Mouse (Mus musculus) spleen, embryonic (tissue): ENCODE results near the gene Adamtsl5.

Experiments used
- CTCF ChIA-PET: fragments of 350-600 bp; sonication (Branson Sonifier 250); formaldehyde crosslinking; loops from one replicate; lab custom pipeline; 2022; lab: Charles Lee

The Adamtsl5 gene

DNA sequence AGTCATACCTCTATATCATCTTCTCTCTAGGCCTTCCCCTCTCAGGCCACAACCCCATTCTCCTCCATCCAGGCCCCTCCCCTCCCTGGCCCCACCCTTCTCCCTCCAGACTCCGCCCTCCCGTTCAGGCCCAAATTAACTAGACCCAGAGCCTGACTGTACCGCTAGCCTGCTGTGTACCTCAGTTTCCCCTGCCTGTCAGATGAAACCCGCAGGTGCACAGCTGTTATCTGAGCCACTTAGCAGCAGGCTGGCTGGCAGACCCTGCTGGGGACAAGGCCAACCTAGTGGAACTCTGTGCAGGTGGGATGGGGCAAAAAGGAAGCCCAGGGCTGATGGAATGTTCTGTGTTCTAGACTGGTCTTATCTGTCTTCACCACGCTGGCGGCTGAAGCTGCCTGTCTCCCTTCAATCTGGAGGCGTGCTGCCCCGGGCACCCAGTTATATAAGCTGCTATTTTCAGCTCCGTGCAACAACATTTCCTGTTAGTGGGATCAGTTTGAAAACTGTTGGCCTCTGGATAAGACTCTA lies 4.0 kb downstream of the Adamtsl5 start:
- CTCF ChIA-PET: no interaction called here

DNA sequence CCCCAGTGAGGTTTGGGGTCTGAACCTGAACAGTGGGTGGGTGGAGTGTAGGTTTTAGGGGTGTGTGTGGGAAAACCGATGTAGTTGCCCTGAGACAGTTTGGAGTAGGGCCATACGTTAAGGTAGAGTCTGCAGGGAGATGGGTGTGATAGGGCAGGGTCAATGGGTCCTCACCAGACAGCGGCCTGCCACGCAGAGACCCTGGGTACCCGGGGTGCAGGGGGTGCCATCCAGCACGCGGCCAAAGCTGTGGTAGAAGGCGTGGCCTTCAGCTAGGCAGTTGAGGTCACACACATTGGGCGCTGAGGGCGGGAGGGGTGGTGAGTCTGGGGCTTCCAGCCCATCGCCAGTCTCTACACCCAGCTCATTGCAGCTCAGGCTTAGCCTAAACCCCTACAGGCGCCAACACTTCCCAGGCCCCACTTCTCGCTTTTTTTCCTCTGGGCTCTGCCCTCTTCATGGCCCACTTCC lies 4.8 kb downstream of the Adamtsl5 start:
- CTCF ChIA-PET: interaction anchor here (0.9 to 1.0 kb wide), 2 partner anchors 39 to 60 kb away, joined by 3 read pairs; no protein-coding TSS in a partner anchor

DNA sequence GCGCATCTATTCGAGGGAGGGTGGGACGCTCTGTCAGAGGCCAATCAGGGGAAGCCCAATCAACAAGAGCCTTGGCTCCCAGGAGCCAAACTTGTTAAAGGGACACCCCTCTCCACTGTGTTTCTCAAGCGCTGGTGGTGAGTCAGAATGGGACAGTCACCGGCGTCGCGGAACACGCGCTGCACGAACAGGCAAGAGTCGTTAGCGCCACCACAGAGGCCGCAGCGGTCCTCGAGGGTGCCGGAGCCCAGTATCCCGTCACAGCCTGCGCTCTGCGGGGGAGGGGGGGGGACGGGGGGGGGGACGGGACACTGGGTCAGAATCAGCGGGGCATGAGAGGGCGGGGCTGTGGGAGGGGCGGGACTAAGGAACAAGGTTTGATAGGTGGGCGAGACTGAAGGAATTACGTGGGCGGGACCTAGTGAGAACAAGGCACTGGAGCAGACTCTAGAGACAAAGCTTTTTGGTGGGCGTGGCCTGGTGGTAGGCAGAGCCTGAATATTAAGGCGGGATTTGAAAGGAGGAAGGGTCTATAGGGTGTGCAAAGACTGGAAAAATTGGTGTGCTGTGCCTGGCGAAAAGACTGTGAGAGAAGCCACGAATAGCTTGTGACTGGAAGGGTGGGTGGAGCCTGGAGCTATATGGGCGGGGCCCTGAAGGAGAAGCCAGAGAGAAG lies 5.3 kb downstream of the Adamtsl5 start:
- CTCF ChIA-PET: interaction anchor here (0.9 to 1.0 kb wide), 2 partner anchors 38 to 60 kb away, joined by 3 read pairs; no protein-coding TSS in a partner anchor

DNA sequence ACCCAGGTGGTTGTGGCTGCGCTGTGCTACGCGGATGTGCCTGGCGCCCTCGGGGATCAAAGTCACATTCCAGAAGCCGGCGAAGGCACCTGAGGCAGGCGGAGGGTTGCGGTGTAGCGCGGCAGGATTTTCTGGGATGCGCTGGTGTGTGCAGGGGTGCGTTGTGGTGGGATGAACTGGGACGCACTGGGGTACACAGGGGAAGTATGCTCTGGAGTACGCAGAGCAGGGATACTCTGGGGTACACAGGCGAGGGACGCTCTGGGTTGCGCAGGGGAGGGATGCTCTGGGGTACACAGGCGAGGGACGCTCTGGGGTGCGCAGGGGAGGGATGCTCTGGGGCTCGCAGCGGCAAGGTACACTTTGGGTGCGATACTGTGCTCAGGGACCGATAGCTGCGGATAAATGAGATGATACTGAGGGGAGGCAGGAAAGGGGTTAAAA lies 5.9 kb downstream of the Adamtsl5 start:
- CTCF ChIA-PET: interaction anchor here (0.9 kb wide), 1 partner anchor 38 kb away, joined by 3 read pairs; no protein-coding TSS in a partner anchor

DNA sequence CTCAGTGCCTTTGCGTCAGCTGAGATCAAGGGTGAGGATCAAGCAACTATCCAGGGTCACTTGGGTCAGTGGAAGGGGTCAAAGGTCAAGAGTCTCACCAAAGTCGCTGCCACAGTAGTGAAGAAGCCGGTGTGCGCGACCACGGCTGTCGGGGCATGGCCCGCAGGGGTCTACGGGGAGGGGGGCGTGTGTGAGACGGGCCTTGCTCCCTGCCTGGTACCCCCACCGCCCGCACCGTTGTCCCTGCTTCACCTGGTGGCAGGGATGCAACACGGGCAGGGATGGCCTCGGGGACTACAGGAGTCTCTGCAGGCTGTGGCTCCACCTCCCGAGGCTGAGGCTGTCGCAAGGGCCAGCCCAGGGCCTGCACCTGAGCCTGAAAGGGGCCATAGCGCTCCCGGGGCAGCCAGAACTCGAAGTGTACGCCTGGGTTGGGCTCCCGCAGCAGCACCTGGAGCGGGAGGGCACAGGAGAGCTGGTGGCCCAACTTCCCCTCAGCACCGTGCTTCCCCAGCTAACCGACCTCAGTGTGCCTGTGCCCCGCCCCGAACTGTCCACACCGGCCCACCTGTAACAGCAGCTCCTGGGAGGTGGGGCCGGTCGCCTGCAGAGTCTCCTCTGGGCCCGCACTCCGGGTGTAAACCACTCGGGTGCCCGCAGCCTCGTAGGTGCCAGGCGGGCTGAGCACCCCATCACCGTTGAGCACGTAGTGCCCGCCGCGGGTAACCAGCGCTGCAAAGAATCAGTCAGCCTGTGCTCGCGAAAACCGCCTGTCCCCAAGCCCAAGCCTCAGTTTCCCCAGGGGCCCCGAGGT lies 6.5 kb downstream of the Adamtsl5 start:
- CTCF ChIA-PET: no interaction called here

DNA sequence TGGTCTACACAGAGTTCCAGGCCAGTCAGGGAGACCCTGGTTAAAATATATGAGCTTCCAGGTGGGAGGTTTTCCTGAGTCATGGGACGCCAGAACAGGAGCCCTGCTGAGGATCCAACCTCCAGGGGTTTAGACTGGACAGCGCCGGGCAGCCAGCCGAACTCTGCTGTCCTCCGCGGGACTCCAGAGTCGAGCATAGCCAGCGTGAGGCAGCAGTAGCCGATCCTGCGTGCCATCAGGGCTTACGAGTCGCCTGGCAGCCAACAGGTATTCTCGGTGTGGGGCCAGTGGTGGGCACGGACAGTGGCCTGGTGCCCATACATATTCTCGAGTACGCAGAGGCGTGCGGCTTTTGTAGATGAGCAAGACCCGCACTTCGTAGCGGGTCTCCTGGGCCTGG lies 7.2 kb downstream of the Adamtsl5 start:
- CTCF ChIA-PET: interaction anchor here (0.6 to 1.0 kb wide), 3 partner anchors 9 to 50 kb away, joined by 3 read pairs; no protein-coding TSS in a partner anchor

DNA sequence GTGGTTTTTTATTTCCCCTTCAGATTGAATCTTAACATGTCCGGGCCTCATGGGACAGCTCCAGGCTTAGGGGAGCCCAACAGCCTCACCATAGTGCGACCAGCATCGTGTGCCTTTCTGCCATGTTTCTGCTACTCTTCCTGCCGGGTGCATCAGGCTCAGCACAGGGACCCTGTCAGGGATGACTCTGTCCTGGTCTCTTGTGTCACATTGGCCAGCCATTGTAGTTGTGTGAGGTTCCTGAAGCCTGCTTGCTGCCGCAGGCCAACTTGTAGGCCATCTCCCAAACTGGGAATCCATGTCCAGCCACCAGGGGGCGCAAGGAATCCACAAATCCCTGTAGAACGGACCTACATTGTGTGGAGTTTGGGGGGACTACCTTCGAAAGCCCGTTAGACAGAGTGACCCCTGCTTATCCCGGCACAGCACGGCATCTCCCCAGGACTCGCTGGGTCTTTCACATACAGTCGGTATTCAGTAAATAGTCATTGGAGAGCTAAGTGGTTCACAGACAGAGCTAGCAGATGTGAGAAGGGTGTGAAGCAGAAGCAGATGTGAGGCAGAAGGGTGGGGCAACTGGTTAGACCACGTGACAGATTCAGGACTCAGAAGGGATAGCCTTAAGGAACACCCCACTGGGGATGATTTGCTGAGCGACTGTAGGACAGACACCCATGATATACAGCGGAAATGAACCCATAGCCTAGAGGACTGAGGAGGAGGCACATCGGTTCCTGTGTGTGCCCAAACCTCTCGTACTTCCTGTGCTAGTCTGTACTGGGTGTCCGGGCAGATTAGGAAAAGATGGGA lies 8.1 kb downstream of the Adamtsl5 start:
- CTCF ChIA-PET: interaction anchor here (0.6 to 1.0 kb wide), 3 partner anchors 8 to 49 kb away, joined by 3 read pairs; no protein-coding TSS in a partner anchor

DNA sequence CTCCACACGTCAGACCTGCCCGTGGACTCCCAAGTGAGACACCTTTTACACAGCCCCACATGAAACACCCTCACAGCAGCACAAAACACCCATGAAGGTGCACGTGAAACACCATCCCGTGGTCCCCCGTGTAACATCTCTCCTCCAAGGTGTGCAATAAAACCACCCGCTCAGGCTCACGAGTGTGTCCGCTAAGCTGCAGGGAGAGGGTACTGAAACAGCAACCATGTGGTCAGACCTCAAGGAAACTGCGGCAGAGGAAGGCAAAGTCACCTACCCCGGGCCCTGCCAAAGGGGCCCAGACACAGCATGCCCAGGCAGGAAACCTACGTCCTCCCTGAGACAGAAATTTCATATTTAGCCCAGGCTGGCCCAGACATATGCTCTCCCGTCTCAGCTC lies 11.9 kb downstream of the Adamtsl5 start:
- CTCF ChIA-PET: no interaction called here

DNA sequence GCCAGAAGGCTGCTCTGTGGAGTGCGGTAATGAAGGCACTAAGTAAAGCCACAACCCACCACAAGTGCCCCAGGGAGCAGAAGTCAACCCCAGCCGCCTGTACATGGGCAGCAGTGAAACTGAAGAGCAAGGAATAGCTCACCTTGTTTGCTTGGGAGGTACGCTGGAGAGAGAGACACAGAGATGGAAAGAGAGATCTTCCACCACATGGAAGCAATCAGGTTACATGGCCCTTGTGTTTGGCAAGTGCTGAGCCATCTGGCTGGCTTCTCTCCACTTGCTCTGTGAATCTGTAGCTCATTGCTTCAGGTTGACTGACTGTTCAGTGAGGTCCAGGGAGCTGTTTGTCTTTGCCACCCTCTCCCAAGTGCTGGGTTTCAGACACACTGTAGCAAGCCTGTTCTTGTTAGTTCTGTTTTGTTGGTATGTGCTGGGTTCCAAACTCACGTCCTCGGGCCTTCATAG lies 15.7 kb downstream of the Adamtsl5 start:
- CTCF ChIA-PET: interaction anchor here (1.0 kb wide), 1 partner anchor 8 kb away, joined by 3 read pairs; no protein-coding TSS in a partner anchor

DNA sequence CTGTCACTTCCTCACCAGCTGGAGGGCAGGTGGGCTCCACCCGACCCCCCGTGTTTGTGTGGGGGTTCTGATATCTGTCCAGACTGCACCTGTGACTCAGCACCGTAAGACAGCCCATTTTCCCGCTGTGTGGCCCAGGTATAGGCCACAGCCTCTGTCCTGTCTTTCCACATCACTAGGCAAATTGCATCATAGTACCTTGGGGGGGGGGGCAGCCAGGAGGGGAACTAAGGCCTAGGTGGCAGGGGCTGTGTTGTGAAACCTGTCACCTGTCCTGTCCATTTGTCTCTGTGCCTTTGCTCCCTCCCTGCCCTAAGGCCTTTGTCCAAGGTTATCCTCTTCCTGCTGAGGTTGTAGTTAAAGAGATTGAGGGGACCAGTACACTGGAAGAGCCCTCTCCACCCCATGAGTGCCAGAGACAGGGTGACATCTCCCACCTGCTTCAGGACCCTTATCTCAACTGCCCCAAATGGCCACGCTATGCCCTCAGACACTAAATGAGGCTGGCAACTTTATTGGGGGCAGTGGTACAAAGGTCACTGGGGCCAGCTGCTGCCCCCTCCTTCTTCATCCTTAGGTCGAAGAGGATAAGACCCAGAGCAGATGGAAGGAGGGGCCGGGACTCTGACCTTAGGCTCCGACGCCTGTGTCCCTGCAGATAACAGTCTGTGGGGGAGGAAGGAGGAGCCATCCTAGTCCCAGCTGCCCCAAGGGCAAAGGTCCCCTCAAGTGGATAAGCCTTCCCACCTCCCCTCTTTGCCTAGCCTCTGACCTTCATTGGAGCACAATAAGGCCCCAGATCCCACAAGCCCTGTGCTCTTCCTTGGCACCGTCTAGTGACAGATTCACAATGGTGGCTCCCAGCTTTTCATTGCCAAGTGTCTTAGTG lies 16.3 kb downstream of the Adamtsl5 start:
- CTCF ChIA-PET: interaction anchor here (0.5 to 1.0 kb wide), 3 partner anchors 9 to 190 kb away, joined by 3 to 5 read pairs (median 3); no protein-coding TSS in a partner anchor

DNA sequence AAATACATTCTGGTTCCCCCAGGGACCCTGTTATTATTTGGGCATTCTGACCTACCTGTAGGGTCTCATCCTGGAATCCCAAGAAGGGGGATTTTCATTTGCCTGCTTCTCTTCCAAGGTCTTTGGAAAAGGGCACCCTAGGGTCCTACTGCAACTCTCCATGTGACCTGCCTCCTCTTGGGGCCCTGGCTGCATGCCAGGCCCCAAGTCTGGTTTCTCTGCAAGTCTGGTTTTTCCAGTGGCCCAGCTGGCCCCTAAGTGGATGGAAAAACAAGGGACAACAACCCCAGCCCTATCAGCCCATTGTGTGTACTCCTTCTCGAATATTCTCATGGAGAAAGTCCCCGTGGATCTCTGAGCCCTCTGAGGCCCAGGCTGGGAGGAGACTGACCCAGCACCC lies 17.3 kb downstream of the Adamtsl5 start:
- CTCF ChIA-PET: interaction anchor here (0.5 kb wide), 1 partner anchor 191 kb away, joined by 5 read pairs; no protein-coding TSS in a partner anchor

DNA sequence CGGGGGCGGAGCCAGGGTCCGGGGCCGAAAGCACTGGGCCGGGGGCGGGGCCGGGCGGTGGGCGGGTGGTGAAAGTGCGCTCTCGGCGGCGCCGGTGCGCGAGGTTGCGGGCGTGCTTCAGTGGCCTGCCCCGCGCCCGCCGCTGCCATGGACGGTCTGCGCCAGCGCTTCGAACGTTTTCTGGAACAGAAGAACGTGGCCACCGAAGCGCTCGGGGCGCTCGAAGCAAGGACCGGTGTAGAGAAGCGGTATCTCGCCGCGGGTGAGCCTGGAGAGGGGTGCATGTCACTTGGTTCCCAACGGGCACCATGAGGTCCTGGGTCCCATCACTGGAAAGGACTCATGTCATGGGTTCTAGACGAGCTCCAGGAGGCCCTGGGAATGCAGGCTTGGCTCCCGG lies 18.1 kb downstream of the Adamtsl5 start:
- CTCF ChIA-PET: no interaction called here

DNA sequence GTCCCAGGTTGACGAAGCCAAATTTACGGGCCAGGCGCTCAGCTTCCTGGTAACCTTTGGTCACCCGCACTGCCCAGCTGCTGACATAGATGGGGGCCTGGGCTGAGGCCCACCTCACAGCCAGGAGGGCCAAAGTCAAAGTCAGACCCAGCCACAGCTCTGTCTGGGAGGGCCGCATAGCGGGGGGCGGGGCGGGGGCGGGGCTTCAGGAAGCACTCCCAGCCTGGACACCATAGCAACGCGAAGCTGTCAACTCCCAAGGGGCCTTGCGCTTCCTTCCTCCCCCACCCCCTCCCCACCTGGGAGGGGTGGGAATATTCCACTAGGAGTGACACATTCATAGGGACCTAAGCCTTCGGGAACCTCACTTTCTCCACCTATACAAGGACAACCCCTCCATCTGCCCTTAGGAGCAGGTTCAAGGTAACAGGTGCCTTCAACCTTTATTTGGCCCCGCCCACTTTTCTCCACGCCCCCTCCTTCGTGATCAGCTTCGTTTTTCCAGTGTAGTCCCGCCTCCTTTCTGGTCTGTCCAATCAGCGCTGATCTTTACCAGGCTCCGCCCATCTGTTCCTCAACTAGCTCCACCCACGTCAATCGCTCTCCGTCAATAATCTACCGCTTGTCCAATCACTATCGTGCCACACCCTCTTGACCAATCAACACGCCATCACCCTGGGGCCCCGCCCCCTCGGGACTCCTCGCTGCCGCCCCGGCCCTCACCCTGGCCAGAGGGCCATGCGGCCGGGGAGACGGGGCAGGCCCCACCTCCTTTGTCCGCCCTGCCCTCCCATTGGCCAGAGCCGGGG lies 18.7 kb downstream of the Adamtsl5 start, which contains the start of the genes Pcsk4 and Reep6:
Gene Pcsk4, minus strand, starts transcription at position 226 of the 809 bp plus-strand sequence.
Gene Reep6, plus strand, starts transcription at position 681 of the 809 bp plus-strand sequence.
- CTCF ChIA-PET: no interaction called here

DNA sequence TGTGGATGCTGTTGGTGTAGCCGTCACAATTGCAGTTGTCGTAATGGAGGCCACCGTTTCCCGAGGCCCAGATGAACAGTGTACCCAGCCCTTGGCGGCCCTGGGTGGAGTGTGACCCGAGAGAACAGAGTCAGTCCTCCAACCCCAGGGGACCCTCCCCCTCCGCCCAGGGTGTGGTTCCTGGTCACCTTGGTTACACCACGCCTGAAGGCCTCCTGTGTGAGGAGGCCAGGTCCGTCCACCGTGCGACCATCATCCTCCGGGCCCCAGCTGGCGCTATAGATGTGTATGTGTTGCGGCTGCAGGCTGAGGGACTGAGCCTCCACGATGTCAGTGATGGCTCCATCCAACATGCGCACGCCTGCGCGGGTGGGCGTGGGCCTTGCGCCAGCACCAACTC lies 23.2 kb downstream of the Adamtsl5 start:
- CTCF ChIA-PET: no interaction called here

DNA sequence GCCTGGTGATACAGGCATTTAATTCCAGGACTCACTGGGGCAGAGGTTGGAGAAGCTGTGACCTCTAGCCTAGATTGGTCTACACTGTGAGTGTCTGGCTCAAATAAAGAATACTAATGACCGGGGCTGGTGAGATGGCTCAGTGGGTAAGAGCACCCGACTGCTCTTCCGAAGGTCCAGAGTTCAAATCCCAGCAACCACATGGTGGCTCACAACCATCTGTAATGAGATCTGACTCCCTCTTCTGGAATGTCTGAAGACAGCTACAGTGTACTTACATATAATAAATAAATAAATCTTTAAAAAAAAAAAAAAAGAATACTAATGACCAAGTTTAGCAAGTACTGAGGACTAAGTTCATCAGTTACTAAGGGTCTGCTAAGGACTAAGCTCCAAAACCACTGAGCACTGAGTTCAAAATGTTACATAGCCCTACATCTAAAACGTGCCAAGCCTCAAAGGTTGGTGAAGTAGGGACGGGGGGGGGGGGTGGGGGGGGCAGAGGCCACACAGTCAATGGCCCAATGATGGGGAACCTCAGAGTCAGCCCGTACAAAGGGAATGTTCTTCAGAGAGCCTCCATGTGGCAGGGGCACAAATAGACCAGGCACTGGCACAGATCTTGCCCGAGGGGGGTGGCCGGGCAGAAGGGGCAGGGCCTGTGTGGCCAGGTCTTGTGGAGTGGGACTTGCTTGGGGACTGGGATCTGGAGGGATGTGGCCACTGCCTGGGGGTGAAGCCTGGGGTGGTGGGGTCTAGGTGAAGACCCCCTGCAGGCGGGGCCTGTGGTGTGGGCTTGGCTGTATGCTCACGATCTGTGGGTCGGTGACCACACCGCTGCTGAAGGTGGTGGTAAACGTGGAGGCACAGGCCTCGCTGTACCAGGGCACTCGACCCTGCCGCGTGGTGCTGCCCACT lies 23.8 kb downstream of the Adamtsl5 start:
- CTCF ChIA-PET: no interaction called here

DNA sequence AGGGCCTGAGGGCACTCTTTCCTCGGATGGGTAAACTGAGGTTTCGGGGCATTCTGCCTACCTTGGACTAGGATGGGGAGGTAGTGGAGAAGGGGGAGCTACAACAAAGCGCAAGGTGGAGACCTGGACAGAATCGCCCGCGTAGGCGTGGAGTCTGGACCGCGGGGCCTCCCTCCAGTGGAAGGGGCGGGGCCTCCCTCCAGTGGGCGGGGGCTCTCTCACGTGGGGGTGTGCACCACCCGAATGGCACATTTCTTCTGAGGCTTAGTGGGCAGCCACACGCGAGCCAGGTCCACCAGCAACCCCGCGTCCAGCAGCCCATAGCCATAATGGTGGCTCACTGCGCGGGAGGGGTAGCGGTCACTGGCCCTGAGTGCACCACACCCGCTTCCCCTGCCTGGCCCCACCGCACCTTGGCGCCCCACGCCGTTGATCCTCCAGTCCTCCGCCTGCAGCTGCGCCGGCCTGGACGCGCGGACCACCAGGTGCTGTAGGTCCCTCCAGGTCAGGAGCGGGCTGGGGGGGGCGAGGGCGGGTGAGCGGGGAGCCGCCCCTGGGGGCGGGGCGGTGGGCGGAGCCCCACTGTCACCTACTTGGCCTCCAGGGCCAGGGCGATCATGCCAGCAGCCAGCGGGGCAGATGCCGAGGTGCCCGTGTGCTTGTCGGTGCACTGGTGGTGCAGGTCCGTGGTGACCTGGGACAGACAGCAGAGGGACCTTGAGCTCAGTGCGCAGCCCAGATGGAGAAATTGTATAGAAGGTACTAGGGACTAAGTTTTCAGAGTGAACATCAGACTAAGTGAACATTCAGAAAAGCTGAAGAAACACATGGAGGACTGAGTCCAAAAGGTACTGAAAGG lies 24.7 kb downstream of the Adamtsl5 start:
- CTCF ChIA-PET: no interaction called here

DNA sequence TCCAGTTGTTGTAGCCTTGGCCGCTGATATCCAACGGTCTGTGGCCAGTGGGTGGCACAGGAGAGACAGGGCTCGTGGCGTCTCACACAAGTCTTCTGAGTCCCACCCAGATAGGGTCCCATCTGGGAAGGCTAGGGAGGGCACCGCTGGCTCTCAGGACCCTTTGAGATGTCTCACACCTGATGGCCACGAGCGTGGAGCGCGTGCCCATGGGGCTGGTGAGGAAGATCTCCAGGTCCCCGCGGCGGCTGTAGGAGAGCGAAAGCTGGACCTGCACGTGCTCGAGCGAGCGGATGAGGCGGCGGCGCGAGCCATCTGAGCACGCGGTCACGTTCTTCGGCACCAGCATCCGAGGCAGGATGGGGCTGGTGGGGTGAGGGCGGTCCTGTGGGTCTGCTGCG lies 25.4 kb downstream of the Adamtsl5 start:
- CTCF ChIA-PET: no interaction called here
